Mouse (Mus musculus): Measurements from ENCODE around the gene Kars. TPM values are rescaled to one million over a fixed set of nuclear protein-coding genes. Genes with fewer than 3 reads are reported as not detected.

The Kars gene
- total and polyA plus RNA-seq, 3 experiments, result 257 to 400 (median 304) TPM

DNA sequence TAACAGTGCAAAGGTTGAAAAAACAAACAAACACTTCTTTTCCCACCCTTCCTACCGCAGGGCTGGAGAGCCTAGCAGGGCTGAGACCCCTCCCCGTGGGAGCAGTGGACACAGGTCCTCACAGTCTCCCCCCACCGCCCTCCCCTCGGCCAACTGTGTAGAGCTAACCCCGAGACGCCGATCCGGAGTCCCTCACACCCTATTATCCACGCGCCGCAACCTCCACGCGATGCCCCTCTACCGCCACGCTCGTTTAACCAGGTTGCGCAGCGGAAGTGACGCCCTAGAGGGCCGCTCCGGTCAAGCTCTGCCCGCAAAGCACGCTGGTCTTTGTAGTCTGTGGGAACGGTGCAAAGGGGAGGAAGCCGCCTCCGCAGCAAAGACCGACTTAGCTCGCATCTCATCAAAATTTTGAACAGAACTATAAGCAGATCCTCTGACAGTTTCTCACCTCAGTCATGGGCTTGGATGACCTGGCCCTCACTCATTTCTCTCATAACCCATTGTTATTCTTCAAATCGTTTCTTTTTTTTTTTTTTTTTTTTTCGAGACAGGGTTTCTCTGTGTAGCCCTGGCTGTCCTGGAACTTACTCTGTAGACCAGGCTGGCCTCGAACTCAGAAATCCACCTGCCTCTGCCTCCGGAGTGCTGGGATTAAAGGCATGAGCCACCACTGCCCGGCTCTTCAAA, 19.0 kb downstream of the Kars start, which contains the start of gene Adat1 (continued):
- TF ChIP-seq NRF1 (IDR thresholded peaks at IDR 0.05; ENCODE audit: low read depth, low read length) (peak; percentile 62), CHD1 (IDR thresholded peaks at IDR 0.05; ENCODE audit: low read depth, low read length) (no peak), ZNF384 (IDR thresholded peaks at IDR 0.05; ENCODE audit: low read depth, low read length) (peak; percentile 76)

DNA sequence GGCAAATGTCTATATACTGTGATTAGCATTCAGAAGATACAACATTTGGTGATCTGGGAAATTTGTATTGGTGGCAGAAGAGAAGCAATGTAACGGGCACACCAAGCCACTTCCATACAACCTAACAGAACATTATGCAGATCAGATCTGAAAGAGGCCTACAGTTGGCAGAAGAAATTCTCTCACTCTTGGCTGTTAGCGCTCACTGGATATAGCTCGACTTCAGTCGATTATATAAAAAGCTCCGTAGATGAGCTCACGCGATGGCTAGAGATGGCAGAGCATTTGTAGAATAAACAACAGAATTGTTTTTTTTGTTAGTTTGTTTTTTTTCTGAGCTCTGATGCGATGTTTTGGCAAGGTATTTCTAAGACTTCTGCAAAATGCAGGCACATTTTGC, 19.8 kb downstream of the Kars start:
- no peak overlapping the region for H3K27ac ChIP-seq (ENCODE audit: insufficient read depth, low read depth)
- H3K4me1 ChIP-seq (ENCODE audit: control insufficient read depth in 1 of 2, insufficient read depth in 2 of 2), result peaks cover 2 to 21% of the 10 kb centered on the region in 2 experiments; a peak in 3 of 4 replicates
- H3K27me3 ChIP-seq (replicated peaks), result no peaks in the 10 kb centered on the region
- H3K36me3 ChIP-seq (replicated peaks in 1 of 2; ENCODE audit: control insufficient read depth in 1 of 2, insufficient read depth in 1 of 2, low read length in 1 of 2), result peaks cover 57 to 71% of the 10 kb centered on the region in 2 experiments
- H3K4me2 ChIP-seq (ENCODE audit: insufficient read depth, low read depth, poor library complexity, severe bottlenecking), result peak overlapping the region; percentile 77
- H3K9ac ChIP-seq (ENCODE audit: insufficient read depth, low read depth), result peak overlapping the region; percentile 45
- DNase-seq (ENCODE audit: extremely low read depth), result no peak
- TF ChIP-seq ZC3H11A (IDR thresholded peaks at IDR 0.05; ENCODE audit: low read depth, low read length) (no peak), POLR2AphosphoS2 (IDR thresholded peaks at IDR 0.05; ENCODE audit: low read depth, low read length) (no peak), NRF1 (IDR thresholded peaks at IDR 0.05; ENCODE audit: low read depth, low read length) (no peak), USF1 (IDR thresholded peaks at IDR 0.05; ENCODE audit: low read depth, low read length) (no peak), MYC (IDR thresholded peaks at IDR 0.05; ENCODE audit: low read depth, low read length) (no peak)
- dilution Hi-C loops (cut with MboI; ENCODE audit: extremely low pct_ligation_motif_present, extremely low pct_unique_long_range_greater_than_20kb, low sequenced_read_pairs) (no loop called here), in situ Hi-C loops (cut with MboI; ENCODE audit: low pct_ligation_motif_present, low pct_unique_long_range_greater_than_20kb, low sequenced_read_pairs) (loop anchor here (10.0 kb wide), 1 partner anchor 116 kb away; the partner anchor contains the start of gene Tmem170)
- no peaks in the 10 kb centered on the region for H3K9me3 ChIP-seq (replicated peaks; ENCODE audit: low read length)
- H3K79me2 ChIP-seq (replicated peaks; ENCODE audit: control insufficient read depth, extremely low read depth, insufficient read depth, poor library complexity, severe bottlenecking), result no peaks in the 10 kb centered on the region; the same call in 1 of the 2 replicates
- peak overlapping the region; percentile 70 to 95 (median 84) for H3K4me3 ChIP-seq (replicated peaks in 1 of 3; ENCODE audit: low read depth in 2 of 3, low read length in 2 of 3, poor library complexity in 1 of 3)

DNA sequence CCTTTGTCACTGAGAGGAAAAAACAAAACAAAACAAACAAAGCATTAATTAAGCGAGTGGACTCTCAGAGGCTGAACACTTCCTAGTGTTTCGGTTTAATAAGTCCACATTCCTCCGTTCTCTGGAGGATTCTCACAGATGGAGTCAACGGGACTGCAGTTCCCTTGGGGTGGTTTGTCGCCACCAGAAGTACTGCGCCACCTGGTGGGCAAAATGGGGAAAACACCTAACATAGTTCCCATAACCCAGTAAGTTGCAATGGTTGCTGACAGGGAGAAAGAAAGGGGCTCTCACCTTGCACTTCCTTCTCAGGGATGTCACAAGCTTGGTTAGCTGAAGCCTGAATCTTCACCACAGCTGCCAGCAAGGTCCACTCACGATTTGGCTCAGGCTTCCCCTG, 21.2 kb downstream of the Kars start:
- Histone ChIP-seq H3K36me3 (replicated peaks in 1 of 2; ENCODE audit: control insufficient read depth in 1 of 2, insufficient read depth in 1 of 2, low read length in 1 of 2) (peaks cover 56 to 70% of the 10 kb centered on the region in 2 experiments), H3K4me1 (ENCODE audit: control insufficient read depth in 1 of 2, insufficient read depth in 2 of 2) (peaks cover 2 to 27% of the 10 kb centered on the region in 2 experiments; a peak in 3 of 4 replicates), H3K9me3 (replicated peaks; ENCODE audit: low read length) (no peaks in the 10 kb centered on the region), H3K4me2 (ENCODE audit: insufficient read depth, low read depth, poor library complexity, severe bottlenecking) (no peak overlapping the region), H3K9ac (ENCODE audit: insufficient read depth, low read depth) (no peak overlapping the region), H3K4me3 (replicated peaks in 1 of 3; ENCODE audit: low read depth in 2 of 3, low read length in 2 of 3, poor library complexity in 1 of 3) (no peak overlapping the region), H3K27me3 (replicated peaks) (no peaks in the 10 kb centered on the region), H3K27ac (ENCODE audit: insufficient read depth, low read depth) (no peak overlapping the region), H3K79me2 (replicated peaks; ENCODE audit: control insufficient read depth, extremely low read depth, insufficient read depth, poor library complexity, severe bottlenecking) (no peaks in the 10 kb centered on the region; the same call in 1 of the 2 replicates)
- TF ChIP-seq CTCF (conservative IDR thresholded peaks at IDR 0.05 in 1 of 2, IDR thresholded peaks at IDR 0.05 in 1 of 2; ENCODE audit: low read depth in 2 of 2, low read length in 2 of 2) (peak; percentile 87 to 90), HCFC1 (IDR thresholded peaks at IDR 0.05; ENCODE audit: low read depth, low read length) (peak; percentile 14; the same call in 1 of the 2 replicates), USF2 (conservative IDR thresholded peaks at IDR 0.05; ENCODE audit: low read depth, low read length) (no peak), PAX5 (IDR thresholded peaks at IDR 0.05; ENCODE audit: low read length) (no peak), POLR2AphosphoS2 (IDR thresholded peaks at IDR 0.05; ENCODE audit: low read depth, low read length) (no peak), GABPA (IDR thresholded peaks at IDR 0.05; ENCODE audit: insufficient replicate concordance, low read depth, low read length) (no peak), CHD1 (IDR thresholded peaks at IDR 0.05; ENCODE audit: low read depth, low read length) (no peak), MXI1 (IDR thresholded peaks at IDR 0.05; ENCODE audit: low read depth, low read length) (no peak), CHD2 (IDR thresholded peaks at IDR 0.05; ENCODE audit: low read length) (no peak), E2F4 (IDR thresholded peaks at IDR 0.05; ENCODE audit: insufficient replicate concordance, low read depth, low read length) (no peak), MYC (IDR thresholded peaks at IDR 0.05; ENCODE audit: low read depth, low read length) (no peak), TCF12 (IDR thresholded peaks at IDR 0.05; ENCODE audit: low read depth, low read length) (0 out of 2 replicates have a peak, but pooled peaks have one; percentile 17), UBTF (IDR thresholded peaks at IDR 0.05; ENCODE audit: low read depth, low read length) (no peak), EP300 (IDR thresholded peaks at IDR 0.05; ENCODE audit: low read length) (no peak), BHLHE40 (IDR thresholded peaks at IDR 0.05; ENCODE audit: low read depth, low read length) (no peak), ELF1 (IDR thresholded peaks at IDR 0.05; ENCODE audit: low read depth, low read length) (no peak), RAD21 (IDR thresholded peaks at IDR 0.05; ENCODE audit: low read depth, low read length) (peak; percentile 59), SMC3 (IDR thresholded peaks at IDR 0.05; ENCODE audit: low read depth, low read length) (peak; percentile 84), ZMIZ1 (IDR thresholded peaks at IDR 0.05; ENCODE audit: low read depth, low read length) (no peak), KAT2A (IDR thresholded peaks at IDR 0.05; ENCODE audit: insufficient replicate concordance, low read length) (no peak), MEF2A (IDR thresholded peaks at IDR 0.05; ENCODE audit: borderline replicate concordance, low read depth, low read length) (no peak), NELFE (IDR thresholded peaks at IDR 0.05; ENCODE audit: low read depth, low read length) (no peak), MAZ (IDR thresholded peaks at IDR 0.05; ENCODE audit: low read depth, low read length) (no peak)
- dilution Hi-C loops (cut with MboI; ENCODE audit: extremely low pct_ligation_motif_present, extremely low pct_unique_long_range_greater_than_20kb, low sequenced_read_pairs), result no loop called here
- DNase-seq (ENCODE audit: extremely low read depth), result peak; percentile 88
- in situ Hi-C loops (cut with MboI; ENCODE audit: low pct_ligation_motif_present, low pct_unique_long_range_greater_than_20kb, low sequenced_read_pairs), result loop anchor here (10.0 kb wide), 1 partner anchor 115 kb away; the partner anchor contains the start of gene Tmem170
